Mouse (Mus musculus): ENCODE measurements at regions not wholly inside any gene's neighbourhood (a gene's known extent, or its start where the extent isn't known, plus 50 kb on each side); places are given as distances from the start of the nearest gene placed in this dataset.

DNA sequence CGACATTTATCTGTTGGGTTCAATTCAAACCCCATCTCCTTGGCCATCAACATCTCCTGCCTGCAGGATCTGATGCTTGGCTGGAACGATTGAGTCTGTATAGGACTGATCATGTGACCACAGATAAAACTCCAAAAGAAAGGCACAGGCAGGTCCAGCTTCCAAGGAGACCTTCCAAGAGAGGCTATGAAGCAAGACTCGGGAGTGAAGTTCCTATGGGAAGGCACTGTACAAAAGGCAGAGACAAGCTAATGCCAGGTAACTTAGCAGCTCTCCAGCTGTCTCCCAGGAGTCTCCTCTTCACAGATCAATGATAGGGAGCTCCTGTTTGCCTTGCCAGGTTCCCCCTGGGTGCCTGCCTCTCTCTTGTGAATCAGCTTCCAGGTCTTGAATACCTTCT lies 528.2 kb upstream of the Adamts16 start:
- H3K4me3 ChIP-seq (replicated peaks) = no peak overlapping the region
- ATAC-seq = no peak
- no peaks in the 10 kb centered on the region for H3K9me3 ChIP-seq
- peaks cover 4% of the 10 kb centered on the region; the same call in 1 of the 2 replicates for H3K27me3 ChIP-seq
- H3K27ac ChIP-seq = no peak overlapping the region
- no peaks in the 10 kb centered on the region for H3K36me3 ChIP-seq
- WGBS = 80% methylated on average over 3 of the region's 3 CpGs
- no peak overlapping the region for H3K4me2 ChIP-seq (replicated peaks)
- peaks cover 7% of the 10 kb centered on the region; the same call in 1 of the 2 replicates for H3K4me1 ChIP-seq (replicated peaks)
- no peak overlapping the region for H3K9ac ChIP-seq (replicated peaks)

DNA sequence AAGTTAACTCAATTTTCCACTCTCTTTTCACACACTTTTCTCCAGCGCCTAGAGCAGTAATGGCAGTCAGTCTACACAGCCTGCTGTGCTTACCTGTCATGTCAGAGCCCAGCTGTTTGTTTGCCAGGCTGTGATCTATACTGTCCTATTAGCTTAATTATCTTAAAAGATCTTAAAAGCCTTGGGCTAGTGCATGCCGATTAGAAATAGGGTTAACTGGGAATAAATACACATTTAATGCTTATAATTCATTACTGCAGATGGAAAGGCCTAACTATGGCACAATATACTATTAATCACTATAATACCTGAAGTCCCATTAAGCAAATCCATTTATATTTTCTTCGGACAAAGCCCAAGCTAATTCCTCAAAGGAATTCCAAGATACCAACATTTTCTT lies 523.6 kb upstream of the Adamts16 start:
- no peak overlapping the region for H3K4me2 ChIP-seq (replicated peaks)
- no peak overlapping the region for H3K27ac ChIP-seq
- H3K4me3 ChIP-seq (replicated peaks) = no peak overlapping the region
- no peak overlapping the region for H3K9ac ChIP-seq (replicated peaks)
- 80% methylated on average over 3 of the region's 3 CpGs for WGBS
- H3K36me3 ChIP-seq = no peaks in the 10 kb centered on the region
- no peaks in the 10 kb centered on the region for H3K4me1 ChIP-seq (replicated peaks)
- no peak for ATAC-seq
- H3K27me3 ChIP-seq = no peaks in the 10 kb centered on the region
- H3K9me3 ChIP-seq = no peaks in the 10 kb centered on the region

DNA sequence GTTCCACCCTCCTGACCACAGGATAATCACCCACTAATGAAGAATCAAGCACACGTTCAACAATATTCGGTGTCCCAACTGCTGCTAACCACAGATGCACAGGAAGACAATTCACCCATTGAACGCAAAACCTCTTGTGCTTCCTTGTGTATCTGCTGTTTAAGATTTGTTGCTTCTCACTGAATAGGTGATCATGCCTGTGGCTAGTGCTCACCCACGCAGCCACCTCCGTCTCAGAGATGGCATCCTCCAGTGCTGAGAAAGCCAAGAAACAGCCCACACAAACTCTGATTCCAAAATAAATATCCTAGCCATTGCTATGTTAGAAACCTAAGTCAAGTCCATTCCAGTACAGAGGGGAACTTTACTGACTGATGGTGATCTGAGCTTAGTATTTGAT lies 520.7 kb upstream of the Adamts16 start:
- no peaks in the 10 kb centered on the region for H3K36me3 ChIP-seq
- no peak overlapping the region for H3K27ac ChIP-seq
- 85% methylated on average over 5 of the region's 5 CpGs for WGBS
- H3K9ac ChIP-seq (replicated peaks) = no peak overlapping the region
- no peak overlapping the region for H3K4me2 ChIP-seq (replicated peaks)
- H3K9me3 ChIP-seq = no peaks in the 10 kb centered on the region
- no peaks in the 10 kb centered on the region for H3K27me3 ChIP-seq
- H3K4me1 ChIP-seq (replicated peaks) = no peaks in the 10 kb centered on the region
- no peak overlapping the region for H3K4me3 ChIP-seq (replicated peaks)
- ATAC-seq = no peak

DNA sequence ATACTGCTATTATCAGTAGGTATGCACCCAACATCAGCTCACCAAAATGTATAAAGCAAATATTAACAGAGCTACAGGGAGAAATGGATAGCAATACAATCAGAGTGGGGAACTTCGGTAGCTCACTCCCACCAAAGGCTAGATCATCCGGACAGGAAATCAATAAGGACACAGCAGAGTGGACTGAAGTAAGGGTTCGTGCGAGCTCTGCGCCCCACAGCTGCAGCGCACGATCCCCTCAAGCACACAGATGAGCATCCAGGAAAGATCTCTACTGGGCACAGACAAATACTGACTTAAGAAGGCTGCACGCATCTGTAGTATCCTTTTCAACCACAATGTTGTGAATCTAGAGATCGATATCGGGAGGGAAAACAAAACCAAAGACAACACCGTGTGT lies 517.5 kb upstream of the Adamts16 start:
- no peak overlapping the region for H3K4me3 ChIP-seq (replicated peaks)
- H3K36me3 ChIP-seq = no peaks in the 10 kb centered on the region
- WGBS = 83% methylated on average over 11 of the region's 11 CpGs
- no peaks in the 10 kb centered on the region for H3K9me3 ChIP-seq
- no peak overlapping the region for H3K4me2 ChIP-seq (replicated peaks)
- no peak for ATAC-seq
- H3K27ac ChIP-seq = no peak overlapping the region
- no peaks in the 10 kb centered on the region for H3K4me1 ChIP-seq (replicated peaks)
- H3K9ac ChIP-seq (replicated peaks) = no peak overlapping the region
- no peaks in the 10 kb centered on the region for H3K27me3 ChIP-seq

DNA sequence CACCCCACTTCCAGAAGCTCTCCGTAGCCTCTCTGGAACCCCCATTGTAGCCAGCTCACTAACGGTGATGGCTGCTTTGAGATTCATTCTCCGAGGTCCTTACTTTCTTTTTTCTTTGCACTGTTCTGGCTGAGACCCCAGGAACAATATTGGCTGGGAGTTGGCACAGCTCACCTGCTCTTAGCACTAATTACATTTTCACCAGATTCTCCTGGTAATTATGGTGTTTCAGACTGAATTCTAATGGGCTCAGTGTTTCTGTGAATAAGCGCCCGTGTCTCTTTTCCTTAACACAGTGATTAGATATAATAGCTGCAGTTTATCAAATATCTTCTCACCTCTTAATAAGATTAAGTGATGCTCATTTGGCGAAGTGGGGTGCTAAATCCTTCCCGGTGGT lies 509.2 kb upstream of the Adamts16 start:
- Histone ChIP-seq H3K36me3 (no peaks in the 10 kb centered on the region), H3K27ac (no peak overlapping the region), H3K9me3 (no peaks in the 10 kb centered on the region), H3K9ac (replicated peaks) (no peak overlapping the region), H3K4me3 (replicated peaks) (no peak overlapping the region), H3K4me2 (replicated peaks) (no peak overlapping the region), H3K27me3 (no peaks in the 10 kb centered on the region), H3K4me1 (replicated peaks) (no peaks in the 10 kb centered on the region)
- no peak for ATAC-seq
- 75% methylated on average over 7 of the region's 7 CpGs for WGBS

DNA sequence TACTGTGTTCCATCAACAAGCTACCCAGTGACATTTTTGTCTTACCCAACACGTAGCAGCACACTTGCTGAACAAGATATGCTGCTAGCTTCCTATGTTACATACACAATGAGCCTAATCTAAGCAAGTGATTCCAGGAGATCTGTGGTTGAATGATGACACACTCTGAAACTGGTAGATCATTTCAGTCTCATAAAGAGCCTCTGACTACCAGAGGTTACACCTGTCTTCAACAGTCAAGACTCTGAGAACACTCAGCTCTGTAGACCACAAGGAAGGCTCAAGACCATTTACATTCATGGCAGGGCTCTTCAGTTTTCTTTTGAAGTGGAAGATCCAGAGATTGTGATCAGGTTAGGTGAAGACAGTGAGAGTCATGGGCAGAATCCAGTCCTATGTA lies 501.3 kb upstream of the Adamts16 start:
- no peaks in the 10 kb centered on the region for H3K36me3 ChIP-seq
- no peaks in the 10 kb centered on the region for H3K27me3 ChIP-seq
- 85% methylated on average over 1 of the region's 1 CpGs for WGBS
- ATAC-seq = no peak
- H3K4me2 ChIP-seq (replicated peaks) = no peak overlapping the region
- H3K27ac ChIP-seq = no peak overlapping the region
- H3K9ac ChIP-seq (replicated peaks) = no peak overlapping the region
- H3K9me3 ChIP-seq = no peaks in the 10 kb centered on the region
- H3K4me1 ChIP-seq (replicated peaks) = 0 out of 2 replicates have a peak, but pooled peaks cover 5% of the 10 kb centered on the region
- H3K4me3 ChIP-seq (replicated peaks) = no peak overlapping the region

DNA sequence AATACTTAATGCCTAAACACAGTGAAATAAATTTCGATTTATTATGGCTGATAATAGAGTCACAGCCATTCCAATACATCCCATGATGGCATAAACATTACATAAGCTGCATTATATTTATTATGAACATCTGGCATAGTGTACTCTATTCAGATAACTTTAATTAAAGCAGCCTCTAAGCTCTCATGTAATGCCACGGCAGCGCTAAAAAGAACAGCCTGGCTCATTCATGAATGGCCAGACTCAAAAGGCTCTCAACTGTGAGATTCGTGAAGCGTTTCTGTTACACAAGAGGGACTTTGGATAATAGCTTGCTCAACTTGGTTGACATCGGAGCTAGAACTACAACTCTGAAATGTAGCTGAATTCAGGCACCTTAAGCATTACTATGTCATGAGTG lies 497.1 kb upstream of the Adamts16 start:
- no peaks in the 10 kb centered on the region for H3K36me3 ChIP-seq
- H3K4me1 ChIP-seq (replicated peaks) = 0 out of 2 replicates have a peak, but pooled peaks cover 5% of the 10 kb centered on the region
- 19% methylated on average over 6 of the region's 6 CpGs for WGBS
- no peak overlapping the region for H3K4me3 ChIP-seq (replicated peaks)
- H3K27ac ChIP-seq = no peak overlapping the region
- ATAC-seq = no peak
- H3K9ac ChIP-seq (replicated peaks) = no peak overlapping the region
- H3K9me3 ChIP-seq = no peaks in the 10 kb centered on the region
- H3K27me3 ChIP-seq = no peaks in the 10 kb centered on the region
- no peak overlapping the region for H3K4me2 ChIP-seq (replicated peaks)

DNA sequence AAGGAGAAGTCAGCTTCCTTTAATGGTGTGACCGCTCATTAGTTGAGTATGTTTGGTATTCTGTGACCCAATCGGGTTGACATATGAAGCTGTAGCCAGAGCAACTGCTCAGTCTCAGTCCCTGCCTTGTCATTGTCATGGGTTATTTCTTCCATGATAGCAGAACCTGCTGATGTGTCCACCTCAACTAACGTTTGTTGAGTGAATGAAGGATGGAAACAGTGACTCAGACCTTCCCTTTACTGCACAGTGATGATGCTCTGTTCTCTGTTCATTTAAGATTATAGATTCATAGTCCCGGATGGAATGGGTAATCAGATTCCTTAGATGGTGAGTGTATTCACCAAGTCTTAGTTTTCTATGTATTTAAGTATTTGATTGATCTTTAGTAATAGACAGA lies 493.3 kb upstream of the Adamts16 start:
- Histone ChIP-seq H3K9ac (replicated peaks) (no peak overlapping the region), H3K27me3 (0 out of 2 replicates have a peak, but pooled peaks cover 7% of the 10 kb centered on the region), H3K27ac (no peak overlapping the region), H3K4me2 (replicated peaks) (no peak overlapping the region), H3K4me3 (replicated peaks) (no peak overlapping the region), H3K4me1 (replicated peaks) (peaks cover 19% of the 10 kb centered on the region), H3K36me3 (no peaks in the 10 kb centered on the region), H3K9me3 (no peaks in the 10 kb centered on the region)
- WGBS = 91% methylated on average over 4 of the region's 4 CpGs
- ATAC-seq = no peak

DNA sequence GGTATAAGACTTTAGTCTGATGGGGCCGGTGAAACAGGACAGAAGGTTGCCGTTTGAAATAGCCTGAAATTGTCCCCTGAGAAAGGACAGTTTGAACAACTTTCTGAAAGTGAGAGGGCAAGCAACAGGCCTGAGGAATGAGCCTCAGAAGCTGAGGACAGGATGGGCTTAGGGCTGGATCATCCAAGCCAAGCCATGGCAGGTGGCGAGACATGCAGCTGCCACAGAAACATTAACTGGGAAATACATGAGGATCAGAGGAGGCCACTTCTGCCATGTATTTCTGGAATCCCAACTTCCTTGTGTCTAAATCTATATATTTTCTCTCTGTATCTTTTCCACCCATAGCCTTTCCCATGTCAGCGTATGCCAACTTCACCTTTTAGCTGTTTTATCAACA lies 491.5 kb upstream of the Adamts16 start:
- H3K9ac ChIP-seq (replicated peaks) = no peak overlapping the region
- H3K36me3 ChIP-seq = no peaks in the 10 kb centered on the region
- H3K4me1 ChIP-seq (replicated peaks) = peaks cover 17% of the 10 kb centered on the region
- H3K4me3 ChIP-seq (replicated peaks) = no peak overlapping the region
- H3K27ac ChIP-seq = no peak overlapping the region
- H3K27me3 ChIP-seq = peaks cover 13% of the 10 kb centered on the region; the same call in 1 of the 2 replicates
- WGBS = 90% methylated on average over 4 of the region's 4 CpGs
- no peak overlapping the region for H3K4me2 ChIP-seq (replicated peaks)
- ATAC-seq = no peak
- no peaks in the 10 kb centered on the region for H3K9me3 ChIP-seq

DNA sequence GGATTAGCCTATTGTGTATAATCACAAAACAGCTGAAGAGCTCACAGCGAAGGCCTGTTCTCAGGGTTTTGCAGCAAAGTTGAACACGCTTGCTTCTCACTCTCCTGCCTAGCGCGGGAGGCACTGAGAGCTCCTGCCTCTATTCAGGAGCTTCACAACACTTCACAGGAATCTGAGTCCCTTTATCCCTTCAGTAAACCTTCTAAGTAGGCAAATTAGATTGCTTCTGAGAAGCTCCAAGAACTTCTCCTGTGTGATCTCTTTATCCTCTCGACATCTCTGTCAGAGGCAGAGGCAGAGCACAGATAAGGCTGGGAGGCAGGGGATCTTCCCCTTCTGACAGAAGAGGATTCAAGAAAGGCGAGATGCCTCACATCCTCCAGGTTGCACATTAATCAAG lies 488.7 kb upstream of the Adamts16 start:
- Histone ChIP-seq H3K9me3 (no peaks in the 10 kb centered on the region), H3K4me2 (replicated peaks) (peak overlapping the region; percentile 23; the same call in 1 of the 2 replicates), H3K27ac (no peak overlapping the region), H3K4me3 (replicated peaks) (no peak overlapping the region), H3K4me1 (replicated peaks) (peaks cover 17% of the 10 kb centered on the region), H3K9ac (replicated peaks) (0 out of 2 replicates have a peak overlapping the region, but pooled peaks have one; percentile 25), H3K36me3 (no peaks in the 10 kb centered on the region), H3K27me3 (peaks cover 13% of the 10 kb centered on the region)
- WGBS = 4% methylated on average over 6 of the region's 6 CpGs
- ATAC-seq = no peak

DNA sequence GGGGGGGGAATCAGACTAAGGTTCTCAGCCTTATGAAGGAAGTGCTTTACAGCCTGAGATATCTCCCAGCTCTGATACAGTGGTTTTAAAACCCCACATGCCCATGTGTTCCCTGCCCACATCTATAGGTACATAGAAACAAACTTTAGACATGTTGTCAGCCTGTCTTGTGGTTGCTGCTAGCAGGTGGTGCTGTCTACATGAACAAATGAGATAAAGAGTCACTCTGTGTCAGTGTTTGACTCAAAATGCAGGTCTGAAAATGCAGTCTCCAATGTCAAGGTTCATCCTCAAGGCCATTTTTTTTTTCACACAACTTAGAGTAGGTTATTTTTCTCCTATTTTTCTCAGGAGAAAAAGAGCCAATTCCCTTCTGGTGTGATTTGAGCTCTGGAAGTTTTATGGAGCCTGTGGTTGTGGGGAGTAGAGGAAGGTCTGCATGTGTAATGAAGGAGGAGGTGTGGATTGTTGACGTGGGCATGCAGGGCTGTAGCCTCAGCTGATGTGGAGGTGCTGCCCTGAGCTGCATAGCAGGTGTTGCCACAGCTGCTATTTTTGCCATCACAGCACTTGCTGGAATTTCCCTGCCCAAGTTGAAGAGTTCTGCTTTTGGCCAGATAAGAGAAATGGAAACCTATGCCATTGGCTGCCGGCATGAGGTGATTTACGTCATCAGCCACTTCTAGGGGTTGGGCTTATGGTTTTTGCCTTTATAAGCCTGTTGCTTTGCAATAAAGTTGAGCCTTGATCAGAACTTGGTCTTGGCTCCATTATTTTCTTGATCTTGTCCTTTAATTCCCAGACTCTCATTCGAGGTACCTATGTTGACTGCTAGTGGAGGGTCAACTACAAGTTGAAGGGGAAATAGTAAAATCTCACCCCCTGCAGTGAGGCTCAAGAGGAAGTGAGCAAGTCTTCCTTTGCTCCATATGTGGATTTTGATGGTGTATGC lies 486.5 kb upstream of the Adamts16 start:
- Histone ChIP-seq H3K27ac (no peak overlapping the region), H3K4me3 (replicated peaks) (no peak overlapping the region), H3K4me2 (replicated peaks) (no peak overlapping the region), H3K4me1 (replicated peaks) (peaks cover 17% of the 10 kb centered on the region), H3K27me3 (peaks cover 13% of the 10 kb centered on the region), H3K9me3 (no peaks in the 10 kb centered on the region), H3K9ac (replicated peaks) (no peak overlapping the region), H3K36me3 (no peaks in the 10 kb centered on the region)
- 82% methylated on average over 4 of the region's 4 CpGs for WGBS
- ATAC-seq = no peak

DNA sequence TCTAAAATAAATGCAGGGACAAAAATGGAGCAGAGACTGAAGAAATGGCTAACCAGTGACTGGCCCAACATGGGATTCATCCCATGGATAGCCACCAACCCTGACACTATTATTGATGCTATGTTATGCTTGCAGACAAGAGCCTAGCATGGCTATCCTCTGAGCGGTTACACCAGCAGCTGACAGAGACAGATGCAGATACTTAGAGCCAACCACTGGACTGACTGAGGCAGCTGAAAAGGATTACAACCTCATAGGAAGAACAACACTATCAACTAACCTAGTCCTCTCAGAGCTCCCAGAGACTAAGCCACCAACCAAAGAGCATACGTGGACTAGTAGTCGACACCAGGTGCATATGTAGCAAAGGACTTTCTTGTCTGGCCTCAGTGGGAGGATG lies 478.9 kb upstream of the Adamts16 start:
- Histone ChIP-seq H3K9ac (replicated peaks) (no peak overlapping the region), H3K27me3 (no peaks in the 10 kb centered on the region; the same call in 1 of the 2 replicates), H3K27ac (no peak overlapping the region), H3K4me3 (replicated peaks) (no peak overlapping the region), H3K9me3 (no peaks in the 10 kb centered on the region), H3K4me1 (replicated peaks) (no peaks in the 10 kb centered on the region; the same call in 1 of the 2 replicates), H3K4me2 (replicated peaks) (no peak overlapping the region), H3K36me3 (no peaks in the 10 kb centered on the region)
- ATAC-seq = no peak
- WGBS = 85% methylated on average over 3 of the region's 3 CpGs
